Mouse (Mus musculus) cerebellum, adult 8-10 months (tissue): ENCODE results near the gene Caly.

ENCODE experiments used
- DNase-seq: peaks from one replicate; pipeline ENCODE4 v3.0.0; 2022

Gene Caly

DNA sequence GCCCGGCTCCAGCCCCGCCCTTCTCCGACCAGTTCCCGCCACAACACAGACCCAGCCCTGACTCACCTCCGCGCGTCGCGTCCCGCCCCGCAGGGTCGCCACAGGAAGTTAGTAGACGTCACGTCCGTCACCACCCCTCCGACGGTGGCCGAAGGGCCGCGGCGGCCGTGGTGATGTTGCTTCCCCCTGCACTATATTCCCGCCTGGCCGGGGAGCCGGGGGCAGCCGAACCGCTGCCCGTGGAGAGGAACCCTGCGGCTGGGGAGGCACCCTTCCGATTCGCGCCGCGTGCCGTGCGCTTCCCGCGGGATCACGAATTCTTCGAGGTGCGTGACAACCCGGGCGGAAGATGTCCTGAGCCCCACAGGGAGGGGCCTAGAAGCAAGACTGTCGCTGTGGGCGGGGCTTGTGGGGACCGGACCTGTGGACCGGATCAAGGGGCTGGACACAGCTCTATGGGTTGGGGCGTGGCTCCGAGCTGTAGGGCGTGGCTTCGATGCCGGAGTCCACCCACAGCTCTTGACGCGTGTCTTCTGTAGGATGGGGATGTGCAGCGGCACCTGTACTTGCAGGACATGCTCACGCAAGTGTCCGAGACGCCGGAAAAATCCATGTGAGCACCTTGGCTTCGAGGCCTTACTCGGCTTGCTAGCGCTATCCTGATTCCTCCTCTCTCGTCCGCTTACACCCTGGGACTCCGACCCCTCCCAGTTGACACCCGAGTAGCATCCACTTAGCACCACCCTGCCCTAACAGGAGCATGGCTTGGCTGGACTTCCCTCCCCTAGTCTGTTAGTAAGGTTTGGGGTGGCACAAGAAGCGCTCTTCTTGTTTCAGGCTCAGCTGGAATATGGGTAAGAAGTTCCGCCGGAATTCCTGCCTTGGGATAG lies 45.8 kb downstream of the Caly start, which contains the start of the genes Zfp511 and Tubgcp2:
TSS of gene Zfp511 (plus strand) at position 111 of the 890 bp plus-strand sequence.
TSS of gene Tubgcp2 (minus strand) at position 389 of the 890 bp plus-strand sequence.
- DNase-seq, result peak; percentile 92

DNA sequence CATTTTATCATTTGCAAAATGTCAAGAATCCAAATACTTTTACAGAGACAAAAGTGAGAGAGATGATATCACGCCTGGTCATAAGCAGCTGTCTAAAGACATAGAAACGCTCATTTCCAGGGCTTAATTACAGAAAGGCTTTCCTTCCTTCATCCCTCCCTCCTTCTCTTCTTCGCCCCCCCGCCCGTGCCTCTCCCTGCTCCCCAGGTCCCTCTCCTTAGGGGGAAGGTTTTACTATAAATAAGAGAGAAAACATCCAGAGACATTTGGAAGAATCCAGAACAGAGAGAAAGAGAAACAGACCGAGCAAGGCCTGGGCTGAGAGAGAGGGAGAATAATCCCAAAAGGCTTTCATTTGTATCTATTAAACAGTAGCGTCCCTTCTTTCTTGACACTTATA lies 46.9 kb downstream of the Caly start:
- no peak for DNase-seq

GRCm38 (mm10) chr7:140033386-140033785 lies 49.0 kb downstream of the Caly start:
- no peak for DNase-seq

GRCm38 (mm10) chr7:140032366-140032765 lies 50.0 kb downstream of the Caly start:
- DNase-seq, result no peak

GRCm38 (mm10) chr7:140031771-140032170 lies 50.6 kb downstream of the Caly start:
- no peak for DNase-seq
